Mouse (Mus musculus): Measurements from ENCODE around the gene Vps50. TPM values are rescaled to one million over a fixed set of nuclear protein-coding genes. Genes with fewer than 3 reads are reported as not detected.
A peak's percentile ranks its signal among the peaks of the same experiment; 100 is the strongest.
"Not testable (repeated sequence)": the region's sequence is repeated elsewhere in the genome, so short reads cannot be mapped to it uniquely, and the experiment has no call there.

Gene Vps50
- polyA plus RNA-seq, 1 experiment from 2014 or later = 49.7 TPM

GRCm38 (mm10) chr6:3481705-3482104, 16.5 kb upstream of the Vps50 start:
- Histone ChIP-seq H3K4me1 (ENCODE audit: control insufficient read depth, insufficient read depth, low read length) (no peaks in the 10 kb centered on the region), H3K9me3 (replicated peaks; ENCODE audit: control insufficient read depth, low read length) (no peaks in the 10 kb centered on the region), H3K4me2 (ENCODE audit: low read length) (no peak overlapping the region), H3K4me3 (ENCODE audit: low read depth, low read length) (no peak overlapping the region), H3K27me3 (replicated peaks; ENCODE audit: control insufficient read depth, insufficient read depth, low read length) (no peaks in the 10 kb centered on the region), H3K36me3 (ENCODE audit: control insufficient read depth, insufficient read depth, low read length) (no peaks in the 10 kb centered on the region), H3K27ac (ENCODE audit: low read depth, low read length) (no peak overlapping the region), H3K9ac (ENCODE audit: low read length) (no peak overlapping the region)
- DNase-seq (ENCODE audit: low spot score) = no peak
- no peak for ATAC-seq
- 87% methylated on average over 3 of the region's 3 CpGs for WGBS

DNA sequence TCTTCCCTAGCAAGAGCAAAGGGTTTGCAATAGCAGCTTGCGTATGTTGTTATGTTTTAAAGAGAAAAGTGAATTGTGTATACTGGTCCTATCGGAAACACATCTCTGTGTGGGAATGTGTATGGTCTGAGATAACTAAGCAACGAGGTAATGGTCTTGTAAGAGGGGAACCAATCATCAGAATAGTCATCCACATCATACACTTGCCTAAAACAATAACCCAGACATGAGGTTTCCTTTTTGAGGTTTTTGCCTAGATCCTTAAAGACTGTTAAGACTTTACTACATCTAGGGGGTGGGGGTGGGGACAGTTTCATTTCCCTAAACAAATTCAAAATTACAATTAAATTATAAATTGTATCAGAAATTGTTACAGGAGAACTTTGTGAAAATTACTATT, 13.0 kb upstream of the Vps50 start:
- Histone ChIP-seq H3K4me3 (ENCODE audit: low read depth, low read length) (no peak overlapping the region), H3K9me3 (replicated peaks; ENCODE audit: control insufficient read depth, low read length) (no peaks in the 10 kb centered on the region), H3K4me2 (ENCODE audit: low read length) (no peak overlapping the region), H3K4me1 (ENCODE audit: control insufficient read depth, insufficient read depth, low read length) (no peaks in the 10 kb centered on the region), H3K36me3 (ENCODE audit: control insufficient read depth, insufficient read depth, low read length) (no peaks in the 10 kb centered on the region), H3K9ac (ENCODE audit: low read length) (no peak overlapping the region), H3K27me3 (replicated peaks; ENCODE audit: control insufficient read depth, insufficient read depth, low read length) (no peaks in the 10 kb centered on the region), H3K27ac (ENCODE audit: low read depth, low read length) (no peak overlapping the region)
- 86% methylated on average over 3 of the region's 3 CpGs for WGBS
- no peak for DNase-seq (ENCODE audit: low spot score)
- no peak for ATAC-seq

- no peak for ATAC-seq
- H3K4me3 ChIP-seq (ENCODE audit: low read depth, low read length) = no peak overlapping the region
- 89% methylated on average over 1 of the region's 1 CpGs for WGBS
These were observed 10.8 kb upstream of the Vps50 start for GRCm38 (mm10) chr6:3487355-3487754.

GRCm38 (mm10) chr6:3494285-3494684, 3.9 kb upstream of the Vps50 start:
- 74% methylated on average over 5 of the region's 5 CpGs for WGBS
- ATAC-seq = no peak

More at GRCm38 (mm10) chr6:3487355-3487754, 10.8 kb upstream of the Vps50 start:
- Histone ChIP-seq H3K27ac (ENCODE audit: low read depth, low read length) (no peak overlapping the region), H3K27me3 (replicated peaks; ENCODE audit: control insufficient read depth, insufficient read depth, low read length) (no peaks in the 10 kb centered on the region), H3K36me3 (ENCODE audit: control insufficient read depth, insufficient read depth, low read length) (no peaks in the 10 kb centered on the region), H3K9me3 (replicated peaks; ENCODE audit: control insufficient read depth, low read length) (no peaks in the 10 kb centered on the region), H3K9ac (ENCODE audit: low read length) (no peak overlapping the region), H3K4me2 (ENCODE audit: low read length) (no peak overlapping the region), H3K4me1 (ENCODE audit: control insufficient read depth, insufficient read depth, low read length) (no peaks in the 10 kb centered on the region)
- no peak for DNase-seq (ENCODE audit: low spot score)

DNA sequence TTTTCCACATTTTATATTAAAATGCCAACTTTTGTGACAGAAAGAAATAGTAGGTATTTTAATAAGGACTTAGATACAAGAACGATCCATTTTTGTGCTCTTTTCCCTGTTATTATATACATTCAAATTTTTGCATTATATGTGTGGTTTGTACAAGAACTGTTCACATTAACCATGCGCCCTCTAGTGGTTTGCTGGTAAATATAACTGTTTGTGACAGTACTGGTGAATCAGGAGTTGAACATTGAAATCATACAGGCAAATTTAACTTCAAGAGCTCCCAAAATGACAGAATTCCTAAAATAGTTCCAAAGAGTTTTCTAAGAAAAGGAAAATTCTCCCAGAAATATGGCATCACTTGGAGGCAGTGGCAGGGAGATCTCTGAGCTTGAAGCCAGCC, 2.0 kb upstream of the Vps50 start:
- Histone ChIP-seq H3K9ac (ENCODE audit: low read length) (no peak overlapping the region), H3K27ac (ENCODE audit: low read depth, low read length) (no peak overlapping the region), H3K9me3 (replicated peaks; ENCODE audit: control insufficient read depth, low read length) (no peaks in the 10 kb centered on the region), H3K4me3 (ENCODE audit: low read depth, low read length) (no peak overlapping the region), H3K36me3 (ENCODE audit: control insufficient read depth, insufficient read depth, low read length) (no peaks in the 10 kb centered on the region), H3K27me3 (replicated peaks; ENCODE audit: control insufficient read depth, insufficient read depth, low read length) (no peaks in the 10 kb centered on the region), H3K4me2 (ENCODE audit: low read length) (no peak overlapping the region), H3K4me1 (ENCODE audit: control insufficient read depth, insufficient read depth, low read length) (peaks cover 6% of the 10 kb centered on the region)
- WGBS = 7% methylated on average over 2 of the region's 2 CpGs
- ATAC-seq (no peak), DNase-seq (ENCODE audit: low spot score) (peak; percentile 89)

More at GRCm38 (mm10) chr6:3494285-3494684, 3.9 kb upstream of the Vps50 start:
- Histone ChIP-seq H3K27me3 (replicated peaks; ENCODE audit: control insufficient read depth, insufficient read depth, low read length) (no peaks in the 10 kb centered on the region), H3K4me2 (ENCODE audit: low read length) (no peak overlapping the region), H3K27ac (ENCODE audit: low read depth, low read length) (no peak overlapping the region), H3K9ac (ENCODE audit: low read length) (no peak overlapping the region), H3K4me1 (ENCODE audit: control insufficient read depth, insufficient read depth, low read length) (peaks cover 6% of the 10 kb centered on the region), H3K36me3 (ENCODE audit: control insufficient read depth, insufficient read depth, low read length) (no peaks in the 10 kb centered on the region), H3K4me3 (ENCODE audit: low read depth, low read length) (no peak overlapping the region), H3K9me3 (replicated peaks; ENCODE audit: control insufficient read depth, low read length) (no peaks in the 10 kb centered on the region)
- DNase-seq (ENCODE audit: low spot score) = no peak

DNA sequence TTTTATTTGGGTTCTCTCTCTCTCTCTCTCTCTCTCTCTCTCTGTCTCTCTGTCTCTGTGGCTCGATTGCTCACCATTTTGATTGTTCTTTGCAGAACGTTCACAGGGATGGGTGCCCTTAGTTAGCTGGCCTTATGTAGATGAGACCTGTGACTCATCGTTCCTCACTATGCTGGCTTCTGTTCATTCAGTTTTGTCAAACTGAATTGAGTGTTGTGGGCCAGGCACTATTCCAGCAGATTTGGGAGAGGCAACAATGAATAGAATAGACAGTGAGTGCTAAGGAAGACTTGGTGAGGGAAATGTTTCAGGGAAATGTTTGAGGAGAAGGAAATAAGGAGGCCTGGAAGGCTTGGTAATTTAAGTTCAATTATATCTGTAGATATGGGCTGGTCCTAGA, 2.1 kb downstream of the Vps50 start:
- 84% methylated on average over 3 of the region's 3 CpGs for WGBS
- H3K4me1 ChIP-seq (ENCODE audit: control insufficient read depth, insufficient read depth, low read length) = peaks cover 6% of the 10 kb centered on the region
- no peak overlapping the region for H3K4me2 ChIP-seq (ENCODE audit: low read length)
- H3K36me3 ChIP-seq (ENCODE audit: control insufficient read depth, insufficient read depth, low read length) = 0 out of 2 replicates have a peak, but pooled peaks cover under 1% of the 10 kb centered on the region
- DNase-seq (ENCODE audit: low spot score) (no peak), ATAC-seq (no peak)
- no peaks in the 10 kb centered on the region for H3K9me3 ChIP-seq (replicated peaks; ENCODE audit: control insufficient read depth, low read length)
- H3K4me3 ChIP-seq (ENCODE audit: low read depth, low read length) = no peak overlapping the region
- no peak overlapping the region for H3K27ac ChIP-seq (ENCODE audit: low read depth, low read length)
- no peaks in the 10 kb centered on the region for H3K27me3 ChIP-seq (replicated peaks; ENCODE audit: control insufficient read depth, insufficient read depth, low read length)
- H3K9ac ChIP-seq (ENCODE audit: low read length) = no peak overlapping the region

- H3K36me3 ChIP-seq (ENCODE audit: control insufficient read depth, insufficient read depth, low read length) = 0 out of 2 replicates have a peak, but pooled peaks cover 3% of the 10 kb centered on the region
- DNase-seq (ENCODE audit: low spot score) (no peak), ATAC-seq (no peak)
- no peak overlapping the region for H3K27ac ChIP-seq (ENCODE audit: low read depth, low read length)
- no peak overlapping the region for H3K4me3 ChIP-seq (ENCODE audit: low read depth, low read length)
- WGBS = 80% methylated on average over 5 of the region's 5 CpGs
- no peaks in the 10 kb centered on the region for H3K9me3 ChIP-seq (replicated peaks; ENCODE audit: control insufficient read depth, low read length)
- H3K4me2 ChIP-seq (ENCODE audit: low read length) = no peak overlapping the region
- no peak overlapping the region for H3K9ac ChIP-seq (ENCODE audit: low read length)
- H3K27me3 ChIP-seq (replicated peaks; ENCODE audit: control insufficient read depth, insufficient read depth, low read length) = no peaks in the 10 kb centered on the region
- 0 out of 2 replicates have a peak, but pooled peaks cover 1% of the 10 kb centered on the region for H3K4me1 ChIP-seq (ENCODE audit: control insufficient read depth, insufficient read depth, low read length)
These were observed 7.1 kb downstream of the Vps50 start for GRCm38 (mm10) chr6:3505289-3505688.

DNA sequence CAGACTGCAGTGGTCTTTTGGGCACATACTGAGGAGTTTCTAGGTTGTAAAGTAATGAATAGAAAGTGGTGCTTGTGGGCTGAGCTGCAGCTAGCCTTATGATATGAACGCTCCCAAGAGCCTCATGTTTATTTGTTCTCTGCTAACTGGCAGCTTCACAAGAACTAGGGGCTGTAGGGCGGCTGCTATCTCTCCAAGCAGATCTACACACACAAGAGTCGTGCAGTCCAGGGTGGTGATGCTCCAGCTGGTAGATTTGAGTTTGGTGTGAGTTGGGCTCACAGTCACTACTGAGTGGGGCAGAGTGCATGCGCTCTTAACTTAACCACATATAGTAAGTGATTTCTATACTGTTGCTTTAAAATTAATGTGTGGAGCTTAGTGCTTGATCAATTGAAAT, 8.9 kb downstream of the Vps50 start:
- no peak overlapping the region for H3K4me3 ChIP-seq (ENCODE audit: low read depth, low read length)
- H3K36me3 ChIP-seq (ENCODE audit: control insufficient read depth, insufficient read depth, low read length) = 0 out of 2 replicates have a peak, but pooled peaks cover 3% of the 10 kb centered on the region
- H3K9me3 ChIP-seq (replicated peaks; ENCODE audit: control insufficient read depth, low read length) = no peaks in the 10 kb centered on the region
- no peak overlapping the region for H3K4me2 ChIP-seq (ENCODE audit: low read length)
- ATAC-seq = no peak
- H3K27ac ChIP-seq (ENCODE audit: low read depth, low read length) = no peak overlapping the region
- no peaks in the 10 kb centered on the region for H3K27me3 ChIP-seq (replicated peaks; ENCODE audit: control insufficient read depth, insufficient read depth, low read length)
- no peak for DNase-seq (ENCODE audit: low spot score)
- peaks cover 12% of the 10 kb centered on the region; the same call in 1 of the 2 replicates for H3K4me1 ChIP-seq (ENCODE audit: control insufficient read depth, insufficient read depth, low read length)
- no peak overlapping the region for H3K9ac ChIP-seq (ENCODE audit: low read length)
- WGBS = 94% methylated on average over 4 of the region's 4 CpGs

- WGBS = 78% methylated on average over 2 of the region's 2 CpGs
- not testable (repeated sequence) for H3K27ac ChIP-seq (ENCODE audit: low read depth, low read length)
These were observed 10.0 kb downstream of the Vps50 start for GRCm38 (mm10) chr6:3508151-3508550.

More at GRCm38 (mm10) chr6:3508151-3508550, 10.0 kb downstream of the Vps50 start:
- not testable (repeated sequence) for H3K9ac ChIP-seq (ENCODE audit: low read length); H3K27me3 ChIP-seq (replicated peaks; ENCODE audit: control insufficient read depth, insufficient read depth, low read length); H3K4me2 ChIP-seq (ENCODE audit: low read length); H3K36me3 ChIP-seq (ENCODE audit: control insufficient read depth, insufficient read depth, low read length); H3K4me3 ChIP-seq (ENCODE audit: low read depth, low read length); ATAC-seq; H3K9me3 ChIP-seq (replicated peaks; ENCODE audit: control insufficient read depth, low read length); DNase-seq (ENCODE audit: low spot score)
- peaks cover 16% of the 10 kb centered on the region; the same call in 1 of the 2 replicates for H3K4me1 ChIP-seq (ENCODE audit: control insufficient read depth, insufficient read depth, low read length)
